Mouse (Mus musculus) thymus, postnatal 14 days (tissue): ENCODE data around the gene Ubtd2.

Source experiments
- DNase-seq: peaks from one replicate; pipeline ENCODE4 v3.0.0; 2021

The Ubtd2 gene

DNA sequence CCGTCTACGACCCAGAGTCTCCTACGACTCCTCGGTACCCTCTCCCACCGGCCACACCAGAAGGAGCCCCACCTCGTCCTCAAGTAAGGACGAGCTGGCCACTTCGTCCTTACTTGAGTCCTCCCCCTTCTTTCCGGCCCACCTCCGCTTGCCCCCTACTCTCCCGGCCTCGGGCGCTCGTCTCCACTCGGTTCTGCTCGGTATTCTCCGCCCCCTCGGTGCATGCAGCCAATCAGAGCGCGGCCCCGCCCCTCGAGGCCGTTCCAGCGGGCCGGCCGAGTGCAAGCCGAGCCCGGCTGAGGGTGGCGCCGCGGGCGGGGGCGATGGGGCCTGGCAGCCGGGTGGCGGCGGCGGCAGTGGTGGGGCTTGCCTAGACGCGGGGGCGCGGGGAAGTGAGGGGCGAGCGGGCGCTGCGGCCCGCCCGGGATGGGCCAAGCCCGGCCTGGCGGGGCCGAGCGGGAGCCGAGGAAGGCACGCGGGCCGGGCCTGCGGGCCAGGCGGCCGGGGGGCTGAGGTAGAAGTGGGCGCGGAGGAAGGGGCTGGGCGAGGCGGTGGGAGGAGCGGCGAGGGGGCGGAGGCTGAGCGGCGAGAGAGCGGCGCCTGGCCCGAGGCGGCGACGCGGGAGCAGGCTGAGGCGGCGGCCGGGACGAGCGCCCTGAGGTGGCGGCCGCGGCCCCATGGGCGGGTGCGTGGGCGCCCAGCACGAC is at the start of gene Ubtd2:
TSS of gene Ubtd2 (plus strand) at position 571 of the 707 bp plus-strand sequence.
- peak; percentile 99 for DNase-seq

DNA sequence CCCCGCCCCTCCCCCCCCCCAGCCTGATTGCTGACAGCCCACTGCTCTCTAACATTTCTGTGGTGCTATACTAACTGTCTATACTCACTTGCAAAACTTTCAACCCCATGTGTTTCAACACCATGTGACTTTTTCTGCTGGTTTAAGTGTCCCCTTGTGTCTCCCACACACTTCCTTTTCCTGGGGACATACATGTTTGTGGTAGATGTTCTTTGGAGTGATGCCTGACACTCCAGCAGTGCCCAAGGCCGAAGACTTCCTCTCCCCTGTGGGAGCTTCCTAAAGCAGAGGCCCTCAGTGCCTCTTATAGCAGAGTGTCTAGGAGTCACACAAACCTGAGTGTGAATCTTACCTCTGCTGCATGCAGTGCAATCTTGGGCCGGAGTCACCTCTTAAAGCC is 47.3 kb upstream of the Ubtd2 start:
- DNase-seq: no peak

GRCm38 (mm10) chr11:32409052-32409451 is 46.1 kb upstream of the Ubtd2 start:
- DNase-seq: no peak

DNA sequence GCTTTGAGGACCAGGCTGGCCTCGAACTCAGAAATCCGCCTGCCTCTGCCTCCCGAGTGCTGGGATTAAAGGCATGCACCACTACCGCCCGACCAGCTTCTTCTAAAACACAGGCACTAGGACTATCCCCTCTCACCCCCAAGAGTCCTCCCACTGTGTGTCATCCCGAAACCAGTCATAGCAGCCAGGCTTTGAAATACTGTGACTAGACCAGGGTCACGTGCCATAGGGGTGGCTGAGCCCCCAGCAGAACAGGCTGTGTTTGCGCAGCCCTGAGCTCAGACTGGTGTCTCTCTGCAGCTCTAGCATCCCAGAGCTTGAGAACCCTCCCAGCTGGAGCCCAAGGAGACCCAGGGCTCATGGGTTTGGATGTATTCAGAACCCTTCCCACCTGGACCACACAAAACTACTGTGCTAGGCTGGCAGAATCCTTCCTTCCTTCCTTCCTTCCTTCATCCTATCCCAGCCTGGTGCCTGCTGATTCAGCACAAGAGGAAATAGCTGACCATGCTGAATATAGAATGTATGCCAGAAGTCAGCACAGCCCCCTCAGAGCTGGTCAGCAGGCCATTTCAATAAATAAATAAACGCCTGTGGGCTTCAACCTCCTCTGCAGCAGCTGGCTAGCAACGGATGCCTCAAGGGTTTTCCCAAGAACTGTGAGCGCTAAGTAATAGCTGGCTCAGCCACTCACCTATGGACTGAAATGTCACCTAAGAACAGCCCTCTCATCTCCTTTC is 45.2 kb upstream of the Ubtd2 start:
- no peak for DNase-seq

DNA sequence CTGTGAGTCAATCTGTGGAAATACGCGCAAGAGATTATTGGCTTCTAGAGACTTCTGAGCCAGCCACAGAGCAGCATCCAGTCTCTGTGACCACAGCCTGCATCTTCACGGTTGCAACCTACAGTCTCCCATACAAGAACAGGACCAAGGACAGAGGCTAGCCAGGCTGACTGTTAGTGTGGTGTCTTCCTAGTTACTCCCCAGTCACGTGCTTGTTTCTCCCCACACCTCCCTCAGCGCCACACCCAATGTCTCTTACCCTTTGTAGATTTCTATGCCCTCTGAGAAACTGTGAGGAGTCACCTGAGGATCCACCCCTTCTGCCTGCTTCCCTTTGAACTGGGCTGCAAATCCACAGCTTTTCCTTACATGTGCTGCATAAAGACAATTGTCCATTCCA is 35.2 kb upstream of the Ubtd2 start:
- DNase-seq: no peak

DNA sequence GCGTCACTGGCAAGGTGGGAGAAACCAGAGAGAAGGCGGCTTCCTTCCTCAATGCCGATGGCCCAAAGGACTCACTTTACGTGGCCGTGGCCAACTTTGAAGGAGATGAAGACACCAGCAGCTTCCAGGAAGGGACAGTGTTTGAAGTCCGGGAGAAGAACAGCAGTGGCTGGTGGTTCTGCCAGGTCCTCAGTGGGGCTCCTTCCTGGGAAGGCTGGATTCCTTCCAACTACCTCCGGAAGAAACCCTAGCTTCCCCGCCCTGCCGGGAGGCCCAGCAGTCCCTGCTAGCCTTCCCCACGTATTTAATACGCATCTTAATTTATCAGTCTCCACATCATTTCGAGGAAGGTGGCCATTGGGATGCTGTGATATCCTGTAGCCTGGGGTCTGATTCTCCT is 31.9 kb upstream of the Ubtd2 start:
- no peak for DNase-seq

DNA sequence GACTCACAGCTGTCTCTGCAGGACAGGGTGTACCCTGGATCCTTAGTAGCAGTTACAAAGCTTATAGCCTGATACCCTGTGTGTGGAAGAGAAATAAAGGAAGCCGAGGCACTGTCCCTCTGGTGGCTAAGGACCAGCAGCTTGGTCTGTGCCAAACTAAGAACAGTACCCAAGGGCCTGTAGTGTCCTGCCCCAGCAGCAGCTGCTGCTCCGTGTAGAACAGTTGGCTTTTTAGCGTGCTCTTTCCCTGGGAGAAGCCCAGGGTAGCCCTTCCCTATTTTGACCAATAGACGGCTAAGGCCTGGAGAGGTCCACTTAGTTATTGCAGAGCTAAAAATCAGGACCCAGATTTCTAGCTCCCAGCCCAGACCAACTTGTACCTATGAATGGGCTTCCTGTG is 30.6 kb upstream of the Ubtd2 start:
- DNase-seq: no peak

DNA sequence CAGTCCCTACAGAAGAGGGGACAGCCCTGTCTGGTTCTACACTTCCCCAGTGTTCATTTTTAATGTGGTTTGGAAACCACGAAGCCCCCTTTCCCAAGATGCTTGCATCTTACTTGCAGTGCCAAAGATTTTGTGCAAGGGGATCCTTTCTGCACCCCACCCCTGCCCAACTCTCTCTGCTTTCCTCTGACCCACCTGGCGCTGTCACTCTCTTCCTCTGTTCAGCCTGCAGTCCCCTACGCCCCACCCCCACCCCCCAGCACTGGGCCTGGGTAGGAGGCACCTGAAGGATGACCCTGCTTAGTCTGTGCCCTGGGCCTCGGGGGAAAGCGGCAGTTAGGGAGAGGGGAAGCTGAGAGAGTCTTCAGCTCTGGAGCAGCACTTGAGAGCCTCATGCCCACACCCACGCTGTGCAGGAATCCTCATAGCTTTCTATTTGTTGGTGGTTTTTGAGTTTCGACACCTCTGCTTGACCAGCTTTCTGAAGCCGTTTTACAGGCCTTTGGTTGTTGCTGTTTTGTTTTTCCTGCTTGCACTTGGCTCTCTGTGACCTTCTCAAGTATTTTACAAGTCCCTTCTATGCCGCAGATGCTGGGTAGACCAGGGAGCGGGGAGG is 30.0 kb upstream of the Ubtd2 start:
- no peak for DNase-seq

DNA sequence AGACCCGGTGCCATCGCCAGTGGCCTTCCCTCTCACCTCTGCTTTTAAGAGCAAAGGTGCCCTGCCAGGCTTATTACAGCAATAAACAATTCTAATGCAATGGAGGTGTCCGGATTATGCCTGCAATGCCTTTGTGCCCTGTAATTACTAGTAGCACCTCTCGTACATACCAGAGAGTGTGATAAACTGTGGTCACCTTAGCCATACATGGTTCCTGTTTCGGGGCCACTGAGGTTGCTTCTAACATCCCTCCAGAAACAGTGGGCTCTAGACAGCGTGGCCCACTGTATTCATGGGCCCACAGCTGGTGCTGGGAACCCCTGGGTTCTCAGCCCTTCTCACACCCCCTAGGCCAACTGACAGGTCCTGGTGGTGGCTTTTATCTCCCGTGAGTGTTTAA is 27.6 kb upstream of the Ubtd2 start:
- DNase-seq: no peak

DNA sequence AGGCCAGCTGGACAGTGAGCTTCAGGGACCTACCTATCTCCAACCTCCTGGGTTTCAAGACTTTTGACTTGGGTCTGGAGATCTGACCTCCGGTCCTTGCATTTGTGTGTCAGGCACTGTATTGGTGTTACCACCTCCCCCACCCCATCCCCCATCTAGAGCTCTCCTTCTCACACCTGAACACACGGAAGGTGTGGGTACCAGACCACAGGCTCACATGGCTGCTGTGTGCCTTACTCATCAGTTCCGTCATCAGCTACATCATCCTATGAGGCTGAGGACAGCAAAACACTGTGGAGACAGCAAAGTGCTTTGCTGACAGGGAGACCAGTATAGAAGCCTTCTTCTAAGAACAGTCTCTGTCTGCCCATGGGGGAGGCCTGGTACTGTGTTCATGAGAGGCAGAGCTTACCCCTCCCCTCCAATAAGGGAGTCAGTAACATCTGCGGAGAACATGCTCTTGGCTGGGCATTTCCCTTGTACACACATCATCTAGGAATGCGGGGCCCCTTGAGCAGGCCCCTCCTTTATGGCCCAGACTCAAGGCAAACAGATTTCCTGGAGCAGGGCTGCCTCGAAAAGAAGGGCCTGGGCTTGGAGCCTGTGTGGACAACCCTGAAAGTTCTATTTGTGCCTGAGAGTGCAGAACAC is 19.6 kb upstream of the Ubtd2 start:
- DNase-seq: no peak

DNA sequence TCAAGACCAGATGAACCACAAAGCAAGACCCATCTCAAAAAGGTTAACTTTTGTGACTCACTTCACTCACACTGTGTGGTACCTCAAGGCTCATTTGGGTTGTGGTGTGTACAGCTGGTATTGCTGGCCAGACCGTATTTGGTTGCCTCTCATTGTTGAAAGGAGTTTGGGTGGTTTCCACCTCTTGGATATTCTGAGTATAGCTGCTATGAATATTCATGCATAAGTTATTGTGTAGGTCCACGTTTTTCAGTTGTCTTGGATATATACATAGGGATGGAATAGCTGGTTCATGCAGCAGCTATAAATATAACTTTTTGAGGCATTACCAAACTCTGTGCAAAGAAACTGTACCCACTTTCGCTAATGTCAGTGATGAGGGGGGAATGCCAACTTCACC is 12.6 kb upstream of the Ubtd2 start:
- DNase-seq: no peak

DNA sequence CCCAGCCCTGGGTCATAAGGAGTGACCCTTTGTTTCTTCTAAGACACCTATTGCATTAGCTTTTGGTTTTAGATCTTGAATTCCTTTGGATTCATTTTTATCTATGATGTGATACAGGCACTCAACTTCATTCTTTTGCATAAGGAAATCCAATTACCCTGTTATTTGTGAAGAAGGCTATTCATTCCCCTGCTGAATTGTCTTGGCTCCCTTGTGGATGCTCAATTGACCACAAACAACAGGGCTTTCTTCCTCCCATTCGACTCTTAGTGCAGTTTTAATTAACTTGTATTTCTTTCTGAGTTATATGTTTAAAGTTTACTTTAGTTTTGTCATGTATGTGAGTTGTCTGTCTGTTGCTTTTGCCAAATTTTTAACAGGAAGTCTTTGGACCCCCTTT is 10.9 kb upstream of the Ubtd2 start:
- DNase-seq: no peak

GRCm38 (mm10) chr11:32445135-32445534 is 10.0 kb upstream of the Ubtd2 start:
- DNase-seq: no peak

GRCm38 (mm10) chr11:32445637-32446226 is 9.4 kb upstream of the Ubtd2 start:
- peak; percentile 21 for DNase-seq

DNA sequence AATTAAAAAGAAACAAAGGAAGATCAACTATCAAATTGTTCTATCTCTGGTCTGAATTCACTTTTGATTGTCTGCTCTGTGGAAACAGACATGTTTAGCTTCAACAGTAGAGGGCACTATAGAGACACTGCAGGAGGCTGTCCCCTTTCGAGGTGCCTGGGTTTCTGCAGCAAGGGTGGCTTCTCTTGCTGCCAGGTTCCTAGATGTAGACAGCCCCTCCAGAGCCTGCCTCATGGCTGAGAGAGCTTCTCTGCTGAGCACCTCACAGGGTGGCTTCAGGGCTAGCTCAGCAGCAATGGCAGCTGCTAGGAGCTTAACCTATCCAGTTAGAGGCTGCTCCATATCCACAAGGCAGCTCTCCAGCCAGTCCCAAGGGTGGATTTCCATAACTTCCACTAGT is 5.0 kb upstream of the Ubtd2 start:
- peak; percentile 69 for DNase-seq

- DNase-seq: no peak
These were observed 3.9 kb upstream of the Ubtd2 start for GRCm38 (mm10) chr11:32451306-32451705.

GRCm38 (mm10) chr11:32452745-32453144 is 2.4 kb upstream of the Ubtd2 start:
- no peak for DNase-seq

GRCm38 (mm10) chr11:32453353-32453915 is 1.7 kb upstream of the Ubtd2 start:
- DNase-seq: no peak

DNA sequence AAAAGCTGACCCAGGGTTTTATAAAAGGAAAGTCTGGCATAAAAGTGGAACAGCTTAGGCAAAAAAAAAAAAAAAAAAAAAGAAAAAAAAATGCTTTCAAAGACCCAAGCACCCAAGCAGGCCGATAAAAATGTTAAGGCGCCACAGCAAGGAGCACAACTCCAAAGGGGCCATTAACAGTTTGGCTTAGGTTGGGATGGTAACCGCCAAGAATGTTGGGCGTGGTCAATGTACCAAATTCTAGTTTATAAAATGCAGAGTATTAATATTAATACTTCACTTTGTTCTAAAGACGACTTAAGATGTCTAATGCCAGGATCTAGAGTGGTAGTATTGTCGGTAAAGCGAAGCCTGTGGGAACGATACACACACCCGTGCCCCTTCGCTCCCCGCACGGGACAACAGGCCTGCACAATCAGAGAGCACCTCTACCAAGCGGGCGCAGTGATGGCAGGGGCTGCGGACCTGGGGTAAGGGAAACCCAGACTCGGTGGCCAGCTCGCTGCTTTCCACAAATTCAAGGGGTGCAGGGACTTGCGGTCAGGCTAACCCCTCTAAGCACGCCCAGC is 855 bp upstream of the Ubtd2 start:
- no peak for DNase-seq

- no peak for DNase-seq
These were observed 454 bp downstream of the Ubtd2 start for GRCm38 (mm10) chr11:32455507-32456141.

DNA sequence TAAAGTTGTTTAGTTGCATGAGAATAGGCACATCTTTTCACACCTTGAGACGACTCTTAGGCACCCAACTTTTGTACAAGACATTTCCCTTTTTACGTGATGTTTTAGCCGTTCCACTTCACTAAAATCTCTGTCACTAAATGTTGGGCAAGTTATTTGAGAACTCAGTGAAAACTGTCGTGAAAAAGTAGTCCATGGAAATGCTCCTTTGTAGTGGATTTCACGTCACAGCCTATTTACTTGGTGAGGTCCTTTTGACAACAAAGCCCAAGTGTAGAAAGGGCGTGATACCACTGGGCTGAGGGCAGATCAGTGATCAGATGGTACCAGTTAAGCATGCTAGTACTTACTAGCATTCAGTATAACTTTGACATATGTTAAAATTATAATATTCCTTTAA is 1.2 kb downstream of the Ubtd2 start:
- no peak for DNase-seq

- DNase-seq: no peak
These were observed 9.1 kb downstream of the Ubtd2 start for GRCm38 (mm10) chr11:32464282-32464681.
